Mouse (Mus musculus) kidney, embryonic 16.5 days (tissue): ENCODE data around the gene Gm20388. TPM values are rescaled to one million over a fixed set of nuclear protein-coding genes. Genes with fewer than 3 reads are reported as not detected.

ENCODE experiments used
- ATAC-seq: fragments of 200-750 bp; cut with Nextera tagmentation; 2 replicates; pipeline ENCODE4 v1.8.0; 2017; ENCODE audit warnings: moderate TSS enrichment; ENCODE audit not compliant: low FRiP score, low TSS enrichment
- H3K27ac ChIP-seq: fragments of 300-500 bp; sonication (generic); 2 replicates; pipeline ENCODE4 v1.5.1; 2014; ENCODE audit warnings: low read length
- H3K27me3 ChIP-seq: fragments of 300-500 bp; sonication (generic); 2 replicates; pipeline ENCODE4 v1.6.1; 2014; ENCODE audit warnings: low read length, control low read depth, mixed read lengths; ENCODE audit not compliant: insufficient read depth
- H3K36me3 ChIP-seq: fragments of 300-500 bp; sonication (generic); 2 replicates; pipeline ENCODE4 v1.6.1; 2014; ENCODE audit warnings: low read length, control low read depth, mixed read lengths; ENCODE audit not compliant: insufficient read depth
- H3K4me1 ChIP-seq: fragments of 300-500 bp; sonication (generic); 2 replicates; pipeline ENCODE4 v1.6.1; 2014; ENCODE audit warnings: low read length, control low read depth, mixed read lengths; ENCODE audit not compliant: insufficient read depth
- H3K4me2 ChIP-seq: fragments of 300-500 bp; sonication (generic); replicated peaks from 2 replicates; pipeline ENCODE4 v1.6.1; 2014; ENCODE audit warnings: low read depth, low read length
- H3K4me3 ChIP-seq: fragments of 300-500 bp; sonication (generic); 2 replicates; pipeline ENCODE4 v1.5.1; 2014; ENCODE audit warnings: mild to moderate bottlenecking, low read length
- H3K9ac ChIP-seq: fragments of 300-500 bp; sonication (generic); replicated peaks from 2 replicates; pipeline ENCODE4 v1.6.1; 2014; ENCODE audit warnings: low read length
- H3K9me3 ChIP-seq: fragments of 300-500 bp; sonication (generic); 2 replicates; pipeline ENCODE4 v1.6.1; 2016; ENCODE audit warnings: low read length, control low read depth
- WGBS: fragments of 180-500 bp; shearing (Covaris S2); extraction: QIAGEN DNeasy Blood & Tissue Kit; methylation state at CpG from one replicate; pipeline ENCODE4 v1.1.7; 2014; 5-methylcytosine and 5-hydroxymethylcytosine counted together
- polyA plus RNA-seq: library from polyadenylated mRNA; unstranded; fragments of >200 nt; fragmentation: Nextera tagmentation; extraction: Ambion mirVana; gene quantifications from 2 replicates; pipeline ENCODE4 v1.2.1, GENCODE M21; 2015

The Gm20388 gene
- polyA plus RNA-seq, 1 experiment from 2014 or later, result 7.7 TPM

GRCm38 (mm10) chr8:122986501-122987184 lies 3076.0 kb downstream of the Gm20388 start:
- no peak overlapping the region for H3K4me2 ChIP-seq
- ATAC-seq, result no peak
- no peaks in the 10 kb centered on the region for H3K9me3 ChIP-seq
- H3K9ac ChIP-seq, result no peak overlapping the region
- no peaks in the 10 kb centered on the region for H3K27me3 ChIP-seq
- H3K4me1 ChIP-seq, result peaks cover 41% of the 10 kb centered on the region
- no peak overlapping the region for H3K27ac ChIP-seq
- H3K36me3 ChIP-seq, result no peaks in the 10 kb centered on the region
- WGBS, result 69% methylated on average over 8 of the region's 8 CpGs
- H3K4me3 ChIP-seq, result no peak overlapping the region

- Histone ChIP-seq H3K4me2 (no peak overlapping the region), H3K9ac (no peak overlapping the region), H3K36me3 (no peaks in the 10 kb centered on the region), H3K9me3 (no peaks in the 10 kb centered on the region), H3K27me3 (no peaks in the 10 kb centered on the region), H3K27ac (no peak overlapping the region), H3K4me3 (no peak overlapping the region), H3K4me1 (peaks cover 42% of the 10 kb centered on the region)
- WGBS, result 42% methylated on average over 2 of the region's 2 CpGs
- no peak for ATAC-seq
These were observed 3076.6 kb downstream of the Gm20388 start for GRCm38 (mm10) chr8:122987255-122987654.

GRCm38 (mm10) chr8:122988955-122989354 lies 3078.3 kb downstream of the Gm20388 start:
- ATAC-seq, result peak; percentile 24; the same call in 1 of the 2 replicates
- Histone ChIP-seq H3K27me3 (no peaks in the 10 kb centered on the region), H3K9ac (no peak overlapping the region), H3K4me2 (no peak overlapping the region), H3K4me3 (no peak overlapping the region), H3K4me1 (peaks cover 48% of the 10 kb centered on the region), H3K9me3 (no peaks in the 10 kb centered on the region), H3K27ac (no peak overlapping the region), H3K36me3 (no peaks in the 10 kb centered on the region)
- WGBS, result 74% methylated on average over 3 of the region's 3 CpGs

- H3K27me3 ChIP-seq, result no peaks in the 10 kb centered on the region
- H3K4me1 ChIP-seq, result peaks cover 48% of the 10 kb centered on the region
- H3K9me3 ChIP-seq, result no peaks in the 10 kb centered on the region
- H3K27ac ChIP-seq, result no peak overlapping the region
- no peak overlapping the region for H3K4me3 ChIP-seq
- ATAC-seq, result no peak
- H3K36me3 ChIP-seq, result no peaks in the 10 kb centered on the region
- no peak overlapping the region for H3K9ac ChIP-seq
- no peak overlapping the region for H3K4me2 ChIP-seq
- WGBS, result 81% methylated on average over 2 of the region's 2 CpGs
These were observed 3079.3 kb downstream of the Gm20388 start for GRCm38 (mm10) chr8:122989976-122990375.

GRCm38 (mm10) chr8:122991368-122991767 lies 3080.7 kb downstream of the Gm20388 start:
- Histone ChIP-seq H3K9ac (no peak overlapping the region), H3K27me3 (no peaks in the 10 kb centered on the region), H3K27ac (no peak overlapping the region), H3K36me3 (no peaks in the 10 kb centered on the region), H3K4me3 (no peak overlapping the region), H3K4me1 (peaks cover 45% of the 10 kb centered on the region), H3K4me2 (no peak overlapping the region), H3K9me3 (no peaks in the 10 kb centered on the region)
- 60% methylated on average over 5 of the region's 5 CpGs for WGBS
- peak; percentile 35; the same call in 1 of the 2 replicates for ATAC-seq

GRCm38 (mm10) chr8:122992296-122992695 lies 3081.7 kb downstream of the Gm20388 start:
- 26% methylated on average over 2 of the region's 2 CpGs for WGBS
- peaks cover 37% of the 10 kb centered on the region for H3K4me1 ChIP-seq
- no peaks in the 10 kb centered on the region for H3K9me3 ChIP-seq
- no peak for ATAC-seq
- no peak overlapping the region for H3K4me2 ChIP-seq
- no peaks in the 10 kb centered on the region for H3K36me3 ChIP-seq
- H3K27me3 ChIP-seq, result no peaks in the 10 kb centered on the region
- H3K4me3 ChIP-seq, result no peak overlapping the region
- no peak overlapping the region for H3K27ac ChIP-seq
- H3K9ac ChIP-seq, result no peak overlapping the region

- Histone ChIP-seq H3K36me3 (no peaks in the 10 kb centered on the region), H3K27me3 (no peaks in the 10 kb centered on the region), H3K9me3 (no peaks in the 10 kb centered on the region), H3K4me3 (no peak overlapping the region), H3K27ac (no peak overlapping the region), H3K4me2 (no peak overlapping the region), H3K4me1 (peaks cover 30% of the 10 kb centered on the region), H3K9ac (no peak overlapping the region)
- ATAC-seq, result no peak
- WGBS, result 80% methylated on average over 3 of the region's 3 CpGs
These were observed 3082.4 kb downstream of the Gm20388 start for GRCm38 (mm10) chr8:122993031-122993430.

- 59% methylated on average over 5 of the region's 5 CpGs for WGBS
- ATAC-seq, result no peak
These were observed 3083.1 kb downstream of the Gm20388 start for GRCm38 (mm10) chr8:122993740-122994139.

GRCm38 (mm10) chr8:122997963-122998362 lies 3087.3 kb downstream of the Gm20388 start:
- 70% methylated on average over 4 of the region's 4 CpGs for WGBS
- ATAC-seq, result no peak
- Histone ChIP-seq H3K9ac (no peak overlapping the region), H3K36me3 (no peaks in the 10 kb centered on the region), H3K4me3 (no peak overlapping the region), H3K4me2 (no peak overlapping the region), H3K27me3 (no peaks in the 10 kb centered on the region), H3K4me1 (peaks cover 14% of the 10 kb centered on the region), H3K27ac (no peak overlapping the region), H3K9me3 (no peaks in the 10 kb centered on the region)

More at GRCm38 (mm10) chr8:122993740-122994139, 3083.1 kb downstream of the Gm20388 start:
- H3K36me3 ChIP-seq, result no peaks in the 10 kb centered on the region
- no peak overlapping the region for H3K4me3 ChIP-seq
- H3K27me3 ChIP-seq, result no peaks in the 10 kb centered on the region
- H3K4me2 ChIP-seq, result no peak overlapping the region
- H3K9me3 ChIP-seq, result no peaks in the 10 kb centered on the region
- H3K9ac ChIP-seq, result no peak overlapping the region
- peaks cover 29% of the 10 kb centered on the region for H3K4me1 ChIP-seq
- no peak overlapping the region for H3K27ac ChIP-seq

GRCm38 (mm10) chr8:123000311-123000710 lies 3089.7 kb downstream of the Gm20388 start:
- Histone ChIP-seq H3K9me3 (no peaks in the 10 kb centered on the region), H3K27ac (no peak overlapping the region), H3K36me3 (no peaks in the 10 kb centered on the region), H3K4me1 (peaks cover 21% of the 10 kb centered on the region), H3K9ac (no peak overlapping the region), H3K4me2 (no peak overlapping the region), H3K27me3 (no peaks in the 10 kb centered on the region), H3K4me3 (no peak overlapping the region)
- 72% methylated on average over 2 of the region's 2 CpGs for WGBS
- ATAC-seq, result no peak
